Mouse (Mus musculus) gastrocnemius, postnatal 4 days (tissue): ENCODE data around the gene Cacng6. TPM values are rescaled to one million over a fixed set of nuclear protein-coding genes. Genes with fewer than 3 reads are reported as not detected.

Experiments
- DNase-seq, 2 experiments: peaks; one replicate each; pipeline ENCODE4 v3.0.0; 2021 to 2022; ENCODE audit warnings: low spot score in 2 of 2, mixed read lengths in 2 of 2
- microRNA-seq: library from miRNA; unstranded; fragments of <30 nt; microRNA quantifications from one replicate; pipeline ENCODE4 v1.2.0, GENCODE M21; 2021
- total RNA-seq, 2 experiments: library from RNA; stranded (reverse); gene quantifications; 2 replicates each; pipeline ENCODE4 v1.2.3; 2021

Cacng6 gene
- total RNA-seq, 2 experiments from 2014 or later: 76.0 to 76.4 TPM

DNA sequence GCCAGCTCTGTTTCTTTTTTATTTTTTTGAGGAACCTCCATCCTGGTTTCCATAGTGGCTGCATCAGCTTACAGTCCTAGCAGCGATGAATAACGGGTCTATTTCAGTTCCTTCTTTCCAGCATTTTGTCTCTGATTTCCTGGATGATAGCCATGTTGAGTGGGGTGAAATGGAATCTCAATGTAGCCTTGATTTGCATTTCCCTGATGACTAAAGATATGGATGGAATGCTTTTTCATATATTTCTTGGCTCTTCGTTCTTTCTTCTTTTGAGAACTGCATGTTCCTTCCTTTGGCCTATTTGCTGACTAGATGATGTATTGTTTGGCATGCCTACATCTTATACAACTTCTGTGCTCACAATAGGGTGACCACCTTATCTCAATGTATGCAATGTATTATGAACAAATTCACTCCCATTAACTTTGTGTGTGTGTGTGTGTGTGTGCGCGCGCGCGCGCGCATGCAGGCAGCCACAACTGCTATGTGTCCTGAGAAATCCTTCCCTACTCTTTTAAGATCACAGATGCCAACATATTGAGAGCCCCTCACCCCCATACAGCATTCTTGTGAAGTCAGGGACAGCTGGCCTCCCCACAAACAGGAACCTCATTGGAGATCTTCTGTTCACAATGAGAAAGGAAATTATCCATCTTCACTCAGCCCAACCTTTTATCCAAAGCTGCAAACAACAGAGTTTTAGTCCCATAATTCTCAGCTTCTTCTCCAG lies 33.3 kb downstream of the Cacng6 start:
- no peak for DNase-seq

DNA sequence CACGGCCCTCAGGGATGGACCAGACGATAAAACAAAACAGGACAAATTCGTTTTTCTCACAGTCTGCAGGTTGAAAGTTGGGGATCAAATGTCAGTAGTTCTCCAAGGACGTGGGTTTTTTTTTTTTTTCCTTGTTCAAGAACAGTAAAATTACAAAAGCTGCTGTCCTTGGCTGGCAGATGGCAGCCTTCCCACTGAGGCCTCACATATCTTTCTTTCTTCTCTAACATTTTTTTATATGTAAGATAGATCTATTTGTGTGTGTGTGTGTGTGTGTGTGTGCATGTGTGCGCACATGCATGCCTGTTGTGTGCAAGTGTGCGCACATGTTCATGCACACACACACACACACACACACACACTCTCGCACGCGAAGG lies 33.8 kb downstream of the Cacng6 start:
- no peak for DNase-seq

DNA sequence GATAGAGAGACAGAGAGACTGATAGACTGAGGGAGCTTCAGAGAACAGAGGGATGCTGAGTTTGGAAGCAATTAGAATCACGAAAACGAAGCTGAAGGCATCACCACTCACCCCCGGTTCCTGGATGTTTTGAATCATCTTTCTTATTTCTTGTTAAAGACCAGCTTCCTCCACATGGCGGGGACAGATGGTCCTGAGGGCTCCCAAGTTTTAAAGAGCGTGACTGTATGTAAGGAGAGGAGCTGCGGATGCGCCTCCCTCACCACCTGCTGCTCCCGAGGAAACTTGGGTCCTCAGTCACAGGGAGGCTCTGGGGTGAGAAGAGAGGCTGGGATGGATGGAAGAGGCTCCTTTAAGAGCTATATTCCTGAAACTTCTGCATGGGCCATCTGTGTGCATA lies 36.3 kb downstream of the Cacng6 start:
- DNase-seq: no peak

DNA sequence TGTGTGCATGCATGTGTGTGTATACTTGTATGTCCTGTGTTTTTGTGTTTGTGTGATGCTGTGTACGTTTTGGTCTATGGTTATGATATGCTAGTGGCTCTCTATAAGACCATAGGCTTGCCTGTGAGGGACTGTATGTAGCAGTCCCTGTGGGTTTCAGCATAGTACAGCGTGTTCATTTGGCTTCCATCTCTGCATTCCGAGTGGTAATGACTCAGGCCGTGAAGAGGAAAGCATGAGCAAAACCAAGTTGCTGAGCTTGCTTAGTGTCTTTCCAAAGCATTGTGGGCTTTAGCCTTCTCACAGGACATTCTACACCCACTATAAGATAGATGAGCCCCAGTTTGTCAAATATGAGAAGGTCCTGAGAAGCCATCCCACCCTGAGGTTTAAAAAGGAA lies 39.3 kb downstream of the Cacng6 start:
- no peak for DNase-seq

DNA sequence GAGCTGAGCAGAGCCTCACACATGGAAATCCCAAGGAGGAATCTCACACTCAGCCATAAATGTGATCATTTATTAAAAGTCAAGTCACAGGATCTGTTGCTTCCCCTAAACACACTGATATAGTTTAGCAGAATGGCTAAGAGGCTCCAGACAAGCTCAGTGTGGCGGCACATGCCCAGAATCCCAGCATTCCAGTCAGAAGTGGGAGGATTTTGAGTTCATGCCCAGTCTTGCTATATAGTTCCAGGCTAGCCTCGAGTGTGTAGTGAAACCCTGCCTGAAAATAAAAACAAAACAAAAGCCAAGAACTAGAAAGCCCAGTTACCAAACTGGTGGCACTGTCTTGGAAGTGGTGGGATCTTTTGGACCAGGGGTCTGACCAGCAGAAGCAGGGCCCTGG lies 44.6 kb downstream of the Cacng6 start:
- DNase-seq: no peak

DNA sequence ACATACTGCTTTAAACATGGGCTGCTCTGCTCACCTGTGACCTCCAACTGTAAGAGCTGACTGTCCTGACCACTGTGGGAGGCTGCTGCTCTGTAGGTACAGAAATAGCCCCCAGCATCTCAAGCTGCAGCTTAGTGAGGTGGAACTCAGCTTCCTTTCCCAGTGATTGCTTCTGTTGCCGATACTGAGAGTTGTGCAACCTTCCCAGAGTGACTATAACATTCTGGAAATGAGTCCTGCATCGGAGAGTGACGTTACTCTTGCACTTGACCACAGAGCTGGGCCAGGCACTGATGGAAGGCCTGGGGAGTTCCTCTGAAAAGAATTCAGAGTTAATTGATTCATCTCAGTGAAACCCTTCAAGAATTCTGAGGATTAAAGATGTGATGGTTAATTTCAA lies 48.8 kb downstream of the Cacng6 start:
- no peak for DNase-seq

DNA sequence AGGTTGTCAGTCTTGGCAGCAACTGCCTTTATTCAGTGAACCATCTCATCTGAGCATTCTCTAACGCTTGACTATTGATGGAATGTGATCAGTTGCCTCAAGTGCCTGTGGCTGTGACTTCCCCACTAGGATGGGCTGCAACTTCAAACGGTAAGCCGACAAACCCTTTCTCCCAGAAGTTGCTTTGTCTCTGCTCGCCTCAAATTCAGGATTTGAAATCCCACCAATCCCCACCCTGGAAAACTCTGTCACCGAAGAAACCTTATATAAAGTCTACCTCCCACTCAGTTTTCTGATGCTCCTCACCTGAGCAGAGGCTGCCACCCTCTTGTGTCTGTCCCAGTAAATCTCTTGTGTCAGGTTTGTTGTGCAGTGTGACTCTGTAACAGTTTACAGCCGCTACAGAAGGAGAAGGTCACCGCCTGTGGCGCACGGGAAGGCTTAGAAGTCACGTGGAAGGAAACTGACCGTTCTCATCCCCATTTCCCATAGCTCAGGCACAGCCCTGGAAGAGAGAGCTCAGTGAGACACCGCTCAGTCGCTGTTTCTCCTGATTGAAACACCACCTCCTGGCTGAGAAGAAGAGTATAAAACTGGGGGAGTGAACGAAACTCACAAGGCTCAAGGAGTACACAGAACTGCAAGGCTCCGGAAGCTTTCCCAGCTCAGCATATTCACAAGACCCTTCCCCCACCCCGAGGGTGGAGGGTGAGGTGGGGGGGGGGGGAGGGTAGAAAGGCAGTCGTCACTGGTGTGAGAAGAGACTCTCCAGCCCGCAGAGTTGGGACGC lies 50.5 kb downstream of the Cacng6 start:
- no peak for DNase-seq

DNA sequence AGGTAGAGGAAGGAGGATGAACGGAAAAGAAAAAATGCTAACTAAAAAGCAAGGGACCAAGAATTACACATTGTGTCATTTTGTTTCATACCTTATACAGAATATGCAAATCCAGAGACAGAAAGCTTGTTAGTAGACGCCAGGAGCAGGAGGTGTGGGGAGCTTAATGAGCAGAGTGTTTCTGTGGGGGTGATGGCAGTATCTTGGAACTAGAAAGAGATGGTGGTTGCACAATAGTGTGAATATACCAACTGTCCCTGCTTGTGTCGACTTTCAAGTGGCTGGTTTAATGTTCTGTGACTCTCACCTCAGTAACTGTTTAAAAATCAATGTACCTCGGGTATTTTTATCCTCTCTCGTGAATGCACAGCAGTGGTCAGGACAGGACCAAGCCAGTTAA lies 52.7 kb downstream of the Cacng6 start:
- DNase-seq: no peak

DNA sequence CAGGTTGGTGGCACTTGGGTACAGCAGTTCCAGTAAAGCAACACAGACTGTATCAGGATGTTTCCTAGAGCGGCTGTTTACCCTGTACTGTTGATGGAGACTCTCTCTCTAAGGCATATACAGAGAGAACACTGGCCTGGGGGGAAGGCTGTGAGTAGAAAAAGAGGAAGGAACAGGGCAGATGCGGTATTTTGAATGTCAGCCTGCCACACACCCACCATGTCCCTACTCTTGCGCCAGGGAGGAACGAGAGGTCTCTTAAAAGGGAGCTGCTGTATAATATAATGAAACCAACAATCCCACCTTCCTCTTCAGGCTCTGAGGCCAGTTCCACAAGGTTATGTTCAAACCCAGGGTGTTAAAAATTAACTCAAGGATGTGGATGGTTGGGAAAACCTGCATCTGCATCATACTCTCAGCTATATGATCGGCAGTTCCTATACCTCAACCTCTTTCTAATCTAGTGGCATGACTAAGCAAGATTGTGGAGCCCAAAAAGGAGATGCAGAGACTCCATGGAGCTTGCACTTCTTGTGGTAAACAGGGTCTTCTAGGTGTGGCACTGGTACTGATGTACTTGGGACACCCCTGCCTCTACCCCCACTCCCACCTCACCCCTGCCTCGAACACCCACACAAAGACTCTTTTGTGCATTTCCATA lies 58.1 kb downstream of the Cacng6 start:
- no peak for DNase-seq

Small RNA genes within 50 kb of the gene (microRNA-seq; reads per million reads assigned to microRNA genes)
- 1.1 reads per million for gene Gm23450

Other genes starting within 250 kb of the Cacng6 start
- not detected for gene Nlrp12, start 174.5 kb upstream of the Cacng6 start, total RNA-seq
- gene Myadm, start 135.1 kb upstream of the Cacng6 start, total RNA-seq: 100 to 1,000 TPM; 195 to 196 TPM
- gene Prkcg, start 135.0 kb upstream of the Cacng6 start, total RNA-seq: 1 to 10 TPM; 2.5 to 4.6 TPM
- 10 to 100 TPM; 18.9 to 20.5 TPM for gene Cacng7, start 91.2 kb upstream of the Cacng6 start, total RNA-seq
- not detected for gene Cacng8, start 33.5 kb upstream of the Cacng6 start, total RNA-seq
- under 1 TPM; 0.32 to 0.52 TPM for gene Tarm1, start 78.4 kb downstream of the Cacng6 start, total RNA-seq
- gene Oscar, start 192.0 kb downstream of the Cacng6 start, total RNA-seq: under 1 TPM; 0.20 to 0.29 TPM
- gene Ndufa3, start 193.2 kb downstream of the Cacng6 start, total RNA-seq: 100 to 1,000 TPM; 644 to 708 TPM
- 10 to 100 TPM; 20.8 to 22.7 TPM for gene Tfpt, start 205.7 kb downstream of the Cacng6 start, total RNA-seq
- gene Prpf31, start 205.8 kb downstream of the Cacng6 start, total RNA-seq: 10 to 100 TPM; 38.3 to 38.9 TPM
- 10 to 100 TPM; 49.3 to 50.3 TPM for gene Cnot3, start 221.1 kb downstream of the Cacng6 start, total RNA-seq
- gene Leng1, start 241.6 kb downstream of the Cacng6 start, total RNA-seq: 1 to 10 TPM; 9.8 TPM